Mouse (Mus musculus): ENCODE measurements at regions not wholly inside any gene's neighbourhood (a gene's known extent, or its start where the extent isn't known, plus 50 kb on each side); places are given as distances from the start of the nearest gene placed in this dataset.

GRCm38 (mm10) chr14:104611467-104611866, 89.0 kb upstream of the Rnf219 start:
- no peaks in the 10 kb centered on the region for H3K4me1 ChIP-seq (ENCODE audit: insufficient read depth)
- no peak for DNase-seq
- no peaks in the 10 kb centered on the region for H3K27me3 ChIP-seq (ENCODE audit: insufficient read depth, low read length)
- no peaks in the 10 kb centered on the region for H3K9me3 ChIP-seq (ENCODE audit: low read length)
- TF ChIP-seq EP300 (IDR thresholded peaks at IDR 0.05; ENCODE audit: low read depth) (no peak), CTCF (IDR thresholded peaks at IDR 0.05; ENCODE audit: low read depth) (no peak)
- no peaks in the 10 kb centered on the region for H3K36me3 ChIP-seq (replicated peaks; ENCODE audit: insufficient read depth, low read length)
- H3K27ac ChIP-seq (ENCODE audit: low read depth), result no peak overlapping the region
- 70% methylated on average over 3 of the region's 3 CpGs for WGBS (ENCODE audit: insufficient replicate concordance)
- no peak overlapping the region for H3K4me3 ChIP-seq (ENCODE audit: low read depth, low read length)
- ATAC-seq, result no peak
- H3K4me2 ChIP-seq (ENCODE audit: low read depth, low read length), result no peak overlapping the region
- H3K9ac ChIP-seq (replicated peaks), result no peak overlapping the region

DNA sequence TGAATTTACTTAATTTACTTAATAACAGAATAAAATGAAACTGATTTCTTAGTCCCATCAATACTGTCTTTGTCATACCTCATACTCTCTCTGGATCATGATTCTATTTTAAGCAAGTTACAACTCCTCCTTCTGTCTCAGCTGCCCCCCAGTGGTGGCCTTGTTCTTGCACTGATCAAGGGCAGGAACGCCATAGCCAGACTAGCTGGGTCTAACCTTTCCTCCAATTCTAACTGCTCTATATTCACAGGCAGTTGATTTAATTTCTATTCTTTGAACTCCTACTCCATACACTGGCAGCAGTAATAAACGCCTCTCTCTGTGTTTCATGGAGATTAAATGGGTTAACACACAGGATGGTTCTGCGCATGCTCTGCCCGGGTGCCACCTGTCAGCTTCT, 87.9 kb upstream of the Rnf219 start:
- no peak for TF ChIP-seq EP300 (IDR thresholded peaks at IDR 0.05; ENCODE audit: low read depth)
- 0 out of 2 replicates have a peak, but pooled peaks have one; percentile 20 for TF ChIP-seq CTCF (IDR thresholded peaks at IDR 0.05; ENCODE audit: low read depth)
- no peaks in the 10 kb centered on the region for H3K36me3 ChIP-seq (replicated peaks; ENCODE audit: insufficient read depth, low read length)
- no peak overlapping the region for H3K4me2 ChIP-seq (ENCODE audit: low read depth, low read length)
- DNase-seq, result no peak
- H3K4me1 ChIP-seq (ENCODE audit: insufficient read depth), result no peaks in the 10 kb centered on the region
- H3K9ac ChIP-seq (replicated peaks), result no peak overlapping the region
- 67% methylated on average over 4 of the region's 4 CpGs for WGBS (ENCODE audit: insufficient replicate concordance)
- ATAC-seq, result no peak
- no peak overlapping the region for H3K27ac ChIP-seq (ENCODE audit: low read depth)
- H3K27me3 ChIP-seq (ENCODE audit: insufficient read depth, low read length), result no peaks in the 10 kb centered on the region
- no peak overlapping the region for H3K4me3 ChIP-seq (ENCODE audit: low read depth, low read length)
- H3K9me3 ChIP-seq (ENCODE audit: low read length), result no peaks in the 10 kb centered on the region

GRCm38 (mm10) chr14:104594851-104595250, 72.4 kb upstream of the Rnf219 start:
- Histone ChIP-seq H3K9me3 (ENCODE audit: low read length) (no peaks in the 10 kb centered on the region), H3K27ac (ENCODE audit: low read depth) (no peak overlapping the region), H3K9ac (replicated peaks) (no peak overlapping the region), H3K27me3 (ENCODE audit: insufficient read depth, low read length) (no peaks in the 10 kb centered on the region), H3K36me3 (replicated peaks; ENCODE audit: insufficient read depth, low read length) (no peaks in the 10 kb centered on the region), H3K4me1 (ENCODE audit: insufficient read depth) (no peaks in the 10 kb centered on the region), H3K4me2 (ENCODE audit: low read depth, low read length) (no peak overlapping the region), H3K4me3 (ENCODE audit: low read depth, low read length) (no peak overlapping the region)
- no peak for TF ChIP-seq CTCF (IDR thresholded peaks at IDR 0.05; ENCODE audit: low read depth)
- no peak for TF ChIP-seq EP300 (IDR thresholded peaks at IDR 0.05; ENCODE audit: low read depth)
- no peak for DNase-seq
- ATAC-seq, result no peak
- 52% methylated on average over 3 of the region's 3 CpGs for WGBS (ENCODE audit: insufficient replicate concordance)
